Mouse (Mus musculus): Measurements from ENCODE around the gene Zfp605. TPM values are rescaled to one million over a fixed set of nuclear protein-coding genes. Genes with fewer than 3 reads are reported as not detected.

Zfp605 gene
- polyA plus RNA-seq, 1 experiment from 2014 or later = 20.1 TPM

Other genes with a start within 250 kb of the Zfp605 start
- 0.36 and 0.56 TPM in 2 replicates for gene Gm15446, start 186.7 kb upstream of the Zfp605 start, polyA plus RNA-seq (2015; fragmentation: Nextera tagmentation; extraction: Ambion mirVana)
- 32.2 and 34.9 TPM in 2 replicates for gene Zfp932, start 113.6 kb upstream of the Zfp605 start, polyA plus RNA-seq (2015; fragmentation: Nextera tagmentation; extraction: Ambion mirVana)
- 3.3 and 7.5 TPM in 2 replicates for gene Gm17655, start 37.6 kb upstream of the Zfp605 start, polyA plus RNA-seq (2015; fragmentation: Nextera tagmentation; extraction: Ambion mirVana)
- gene Gm35315, start 15.7 kb upstream of the Zfp605 start, polyA plus RNA-seq (2015; fragmentation: Nextera tagmentation; extraction: Ambion mirVana) = 1.0 and 1.7 TPM in 2 replicates
- gene Plcxd1, start 10.1 kb upstream of the Zfp605 start, polyA plus RNA-seq (2015; fragmentation: Nextera tagmentation; extraction: Ambion mirVana) = 1.9 and 3.2 TPM in 2 replicates
- 61.7 and 68.9 TPM in 2 replicates for gene Gtpbp6, start 1.9 kb upstream of the Zfp605 start, polyA plus RNA-seq (2015; fragmentation: Nextera tagmentation; extraction: Ambion mirVana)
- gene Chfr, start 25.8 kb downstream of the Zfp605 start, polyA plus RNA-seq (2015; fragmentation: Nextera tagmentation; extraction: Ambion mirVana) = 91.2 and 92.4 TPM in 2 replicates
- 23.9 and 26.5 TPM in 2 replicates for gene Golga3, start 66.6 kb downstream of the Zfp605 start, polyA plus RNA-seq (2015; fragmentation: Nextera tagmentation; extraction: Ambion mirVana)
- gene Ankle2, start 120.9 kb downstream of the Zfp605 start, polyA plus RNA-seq (2015; fragmentation: Nextera tagmentation; extraction: Ambion mirVana) = 25.2 and 29.1 TPM in 2 replicates
- 101 and 108 TPM in 2 replicates for gene Pgam5, start 159.8 kb downstream of the Zfp605 start, polyA plus RNA-seq (2015; fragmentation: Nextera tagmentation; extraction: Ambion mirVana)
- 5.3 and 7.3 TPM in 2 replicates for gene Pxmp2, start 176.1 kb downstream of the Zfp605 start, polyA plus RNA-seq (2015; fragmentation: Nextera tagmentation; extraction: Ambion mirVana)
- 12.4 and 13.7 TPM in 2 replicates for gene Pole, start 176.2 kb downstream of the Zfp605 start, polyA plus RNA-seq (2015; fragmentation: Nextera tagmentation; extraction: Ambion mirVana)
- gene P2rx2, start 233.1 kb downstream of the Zfp605 start, polyA plus RNA-seq (2015; fragmentation: Nextera tagmentation; extraction: Ambion mirVana) = 7.6 and 7.7 TPM in 2 replicates
- not detected in 2 replicates for gene Lrcol1, start 234.6 kb downstream of the Zfp605 start, polyA plus RNA-seq (2015; fragmentation: Nextera tagmentation; extraction: Ambion mirVana)